Mouse (Mus musculus): Measurements from ENCODE around the gene Itprid1.

GRCm38 (mm10) chr6:55804681-55805000 is 32.1 kb upstream of the Itprid1 start:
- TF ChIP-seq ZC3H11A (IDR thresholded peaks at IDR 0.05; ENCODE audit: borderline replicate concordance, low read depth, low read length) (no peak), HCFC1 (IDR thresholded peaks at IDR 0.05; ENCODE audit: borderline replicate concordance, insufficient read depth, low read length) (no peak), MAFK (IDR thresholded peaks at IDR 0.05; ENCODE audit: insufficient read depth, low read depth, low read length) (no peak), ZNF384 (IDR thresholded peaks at IDR 0.05; ENCODE audit: low read depth, low read length) (no peak), CHD2 (IDR thresholded peaks at IDR 0.05; ENCODE audit: low read depth, low read length) (no peak)

Measured in ES-E14 (cell line).